Mouse (Mus musculus) kidney, adult 2 months (tissue): ENCODE measurements around the gene Gpr19.
A peak's percentile ranks its signal among the peaks of the same experiment; 100 is the strongest.

Experiments
- CTCF ChIP-seq: fragments of 200-500 bp; conservative IDR thresholded peaks from 2 replicates; pipeline ENCODE4 v1.5.1; 2011; ENCODE audit warnings: low read depth, mild to moderate bottlenecking, control low read depth, low read length, moderate library complexity, mixed read lengths; ENCODE audit not compliant: insufficient read depth, insufficient read length
- POLR2A ChIP-seq: fragments of 200-500 bp; IDR thresholded peaks from one replicate; pipeline ENCODE4 v1.6.1; 2011; ENCODE audit warnings: low read depth, low read length, control low read depth

GRCm38 (mm10) chr6:134822844-134823243 is 75.5 kb downstream of the Gpr19 start:
- no peak for TF ChIP-seq POLR2A
- peak; percentile 59 for TF ChIP-seq CTCF
